Mouse (Mus musculus) heart, adult 2 months (tissue): Measurements from ENCODE around the gene Sorbs2.

Source experiments
- CTCF ChIP-seq: fragments of 200-600 bp; IDR thresholded peaks from 2 replicates; pipeline ENCODE4 v1.8.1; 2022; ENCODE audit warnings: antibody characterized with exemption, mild to moderate bottlenecking, moderate library complexity
- EP300 ChIP-seq: fragments of 200-500 bp; IDR thresholded peaks from 2 replicates; pipeline ENCODE4 v1.6.1; 2011; ENCODE audit warnings: low read depth, low read length, control low read depth; ENCODE audit not compliant: insufficient read depth
- POLR2A ChIP-seq: fragments of 200-500 bp; IDR thresholded peaks from 2 replicates; pipeline ENCODE4 v1.6.1; 2011; ENCODE audit warnings: mild to moderate bottlenecking, low read depth, low read length, control low read depth; ENCODE audit not compliant: insufficient read depth

DNA sequence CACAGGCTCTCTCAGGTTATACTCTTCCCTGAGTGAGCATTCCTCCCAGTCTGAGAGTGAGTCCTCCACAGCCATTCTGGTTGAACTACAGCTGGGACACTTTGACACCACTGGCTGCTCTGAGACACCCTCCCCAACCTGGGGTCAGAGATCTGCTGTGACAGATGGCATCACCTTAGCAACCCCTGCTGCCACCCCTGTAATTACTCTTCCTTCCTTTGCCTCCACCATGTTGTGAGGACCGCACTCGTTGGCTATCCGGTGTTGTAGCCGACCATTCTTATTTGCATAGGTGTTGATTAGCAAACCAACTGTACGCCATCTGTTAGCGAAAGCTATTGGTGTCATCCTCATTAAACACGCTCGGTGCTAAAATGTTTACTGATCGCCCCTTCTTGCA is 247.9 kb downstream of the Sorbs2 start:
- TF ChIP-seq CTCF (no peak), POLR2A (no peak), EP300 (no peak)
